Mouse (Mus musculus): ENCODE results near the gene Adipor1. TPM values are rescaled to one million over a fixed set of nuclear protein-coding genes. Genes with fewer than 3 reads are reported as not detected.
"Not testable (repeated sequence)": the region's sequence is repeated elsewhere in the genome, so short reads cannot be mapped to it uniquely, and the experiment has no call there.

The Adipor1 gene
- total and polyA plus RNA-seq, 3 experiments, result 82.0 to 168 (median 97.2) TPM

DNA sequence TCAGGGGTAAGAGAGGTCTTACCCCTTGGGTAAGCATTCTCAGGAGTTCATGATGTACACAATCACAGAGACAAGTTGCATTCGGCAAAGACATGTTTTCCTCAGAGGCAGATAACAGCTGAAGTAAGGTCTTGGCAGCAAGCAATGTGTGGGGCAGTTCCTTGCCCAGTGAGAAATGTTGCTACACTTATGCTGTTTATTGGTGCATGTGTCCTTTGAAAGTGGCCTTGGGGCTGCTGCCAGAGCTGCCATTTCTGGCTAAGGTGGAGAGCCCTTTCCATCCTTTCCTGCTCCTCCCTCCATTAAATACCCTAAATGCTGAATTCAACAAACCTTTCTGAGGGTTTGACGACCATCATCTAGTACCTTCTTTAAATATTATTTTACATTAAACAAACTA, 30.2 kb downstream of the Adipor1 start:
- ATAC-seq (ENCODE audit: extremely low read depth, insufficient number of reproducible peaks, low FRiP score, poor library complexity, severe bottlenecking), result no peak
- peaks cover 16% of the 10 kb centered on the region for H3K4me1 ChIP-seq (ENCODE audit: insufficient read depth, low read depth, low read length)
- TF ChIP-seq CTCF (IDR thresholded peaks at IDR 0.05; ENCODE audit: low read depth, low read length) (no peak; the same call in 1 of the 2 replicates), GATA1 (IDR thresholded peaks at IDR 0.05; ENCODE audit: borderline replicate concordance, low read length) (no peak), TAL1 (conservative IDR thresholded peaks at IDR 0.05; ENCODE audit: low read depth, low read length) (no peak), POLR2AphosphoS5 (IDR thresholded peaks at IDR 0.05; ENCODE audit: insufficient replicate concordance, low read depth, low read length) (no peak), GATA2 (IDR thresholded peaks at IDR 0.05; ENCODE audit: borderline replicate concordance, low read depth, low read length) (no peak)
- H3K36me3 ChIP-seq (replicated peaks), result peaks cover 20% of the 10 kb centered on the region
- no peak for DNase-seq (ENCODE audit: low spot score)
- peaks cover 2% of the 10 kb centered on the region for H3K9me3 ChIP-seq (replicated peaks)
- H3K27me3 ChIP-seq (ENCODE audit: insufficient read depth, low read length), result no peaks in the 10 kb centered on the region
- no peak overlapping the region for H3K4me3 ChIP-seq (ENCODE audit: low read depth, low read length)

DNA sequence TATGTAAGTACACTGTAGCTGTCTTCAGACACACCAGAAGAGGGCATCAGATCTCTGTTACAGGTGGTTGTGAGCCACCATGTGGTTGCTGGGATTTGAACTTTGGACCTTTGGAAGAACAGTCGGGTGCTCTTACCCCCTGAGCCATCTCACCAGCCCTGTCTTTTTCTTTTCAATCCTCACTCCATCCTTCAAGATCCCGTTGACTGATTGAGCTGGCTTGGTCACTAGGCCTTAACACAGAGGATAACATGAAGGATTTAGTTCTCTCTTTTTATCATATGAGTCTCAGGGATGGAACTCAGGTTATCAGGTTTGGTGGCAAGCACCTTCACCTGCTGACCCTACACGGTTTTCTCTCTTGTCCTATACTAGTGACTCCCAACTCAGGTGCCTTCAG, 33.4 kb downstream of the Adipor1 start:
- Histone ChIP-seq H3K36me3 (replicated peaks) (peaks cover 19% of the 10 kb centered on the region), H3K4me1 (ENCODE audit: insufficient read depth, low read depth, low read length) (peaks cover 11% of the 10 kb centered on the region; the same call in 1 of the 2 replicates)
- not testable (repeated sequence) for H3K4me3 ChIP-seq (ENCODE audit: low read depth, low read length); H3K9me3 ChIP-seq (replicated peaks); DNase-seq (ENCODE audit: low spot score); H3K27me3 ChIP-seq (ENCODE audit: insufficient read depth, low read length); ATAC-seq (ENCODE audit: extremely low read depth, insufficient number of reproducible peaks, low FRiP score, poor library complexity, severe bottlenecking)

DNA sequence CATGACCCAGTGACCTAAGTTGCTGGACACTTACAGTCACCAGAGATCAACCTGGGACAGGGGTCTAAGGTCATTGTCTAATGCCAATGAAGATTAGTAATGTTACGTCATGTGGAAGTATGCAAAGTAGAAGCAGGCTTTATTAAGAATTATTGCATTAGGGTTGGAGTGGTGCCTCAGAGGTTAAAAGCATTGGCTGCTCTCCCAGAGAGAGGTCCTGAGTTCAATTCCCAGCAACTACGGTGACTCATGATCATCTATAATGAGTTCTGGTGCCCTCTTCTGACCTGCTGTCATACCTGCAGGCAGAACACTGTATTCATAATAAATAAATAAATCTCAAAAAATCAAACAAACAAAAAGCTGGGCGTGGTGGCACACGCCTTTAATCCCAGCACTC, 35.0 kb downstream of the Adipor1 start:
- Histone ChIP-seq H3K4me3 (ENCODE audit: low read depth, low read length) (no peak overlapping the region), H3K4me1 (ENCODE audit: insufficient read depth, low read depth, low read length) (peaks cover 19% of the 10 kb centered on the region), H3K36me3 (replicated peaks) (peaks cover 19% of the 10 kb centered on the region), H3K9me3 (replicated peaks) (no peaks in the 10 kb centered on the region), H3K27me3 (ENCODE audit: insufficient read depth, low read length) (no peaks in the 10 kb centered on the region)
- DNase-seq (ENCODE audit: low spot score) (no peak), ATAC-seq (ENCODE audit: extremely low read depth, insufficient number of reproducible peaks, low FRiP score, poor library complexity, severe bottlenecking) (no peak)
- TF ChIP-seq POLR2AphosphoS5 (IDR thresholded peaks at IDR 0.05; ENCODE audit: insufficient replicate concordance, low read depth, low read length) (no peak), GATA2 (IDR thresholded peaks at IDR 0.05; ENCODE audit: borderline replicate concordance, low read depth, low read length) (no peak), GATA1 (IDR thresholded peaks at IDR 0.05; ENCODE audit: borderline replicate concordance, low read length) (no peak)

DNA sequence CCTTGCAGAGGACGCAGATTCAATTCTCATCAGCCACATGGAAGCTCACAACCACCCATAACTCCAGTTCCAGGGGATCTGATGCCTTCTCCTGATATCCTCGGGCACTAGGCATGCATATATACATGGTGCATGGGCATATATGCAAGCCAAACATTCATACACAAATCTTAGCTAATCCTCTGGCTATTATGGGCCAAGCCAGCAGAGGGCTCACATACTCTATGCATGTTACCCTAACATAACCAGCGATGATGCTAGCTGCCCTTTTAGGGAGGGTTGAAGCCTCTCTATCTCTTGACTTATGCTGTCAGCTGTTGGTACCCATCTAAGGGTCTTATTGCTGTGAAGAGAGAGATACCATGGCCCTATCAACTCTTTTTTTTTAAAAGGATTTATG, 35.8 kb downstream of the Adipor1 start:
- H3K9me3 ChIP-seq (replicated peaks), result no peaks in the 10 kb centered on the region
- no peak overlapping the region for H3K4me3 ChIP-seq (ENCODE audit: low read depth, low read length)
- H3K4me1 ChIP-seq (ENCODE audit: insufficient read depth, low read depth, low read length), result peaks cover 18% of the 10 kb centered on the region
- no peak for DNase-seq (ENCODE audit: low spot score)
- peak; percentile 29; the same call in 1 of the 2 replicates for ATAC-seq (ENCODE audit: extremely low read depth, insufficient number of reproducible peaks, low FRiP score, poor library complexity, severe bottlenecking)
- peak; percentile 47; the same call in 1 of the 2 replicates for TF ChIP-seq CTCF (IDR thresholded peaks at IDR 0.05; ENCODE audit: low read depth, low read length)
- TF ChIP-seq POLR2AphosphoS5 (IDR thresholded peaks at IDR 0.05; ENCODE audit: insufficient replicate concordance, low read depth, low read length), result no peak
- no peaks in the 10 kb centered on the region for H3K27me3 ChIP-seq (ENCODE audit: insufficient read depth, low read length)
- H3K36me3 ChIP-seq (replicated peaks), result peaks cover 16% of the 10 kb centered on the region

DNA sequence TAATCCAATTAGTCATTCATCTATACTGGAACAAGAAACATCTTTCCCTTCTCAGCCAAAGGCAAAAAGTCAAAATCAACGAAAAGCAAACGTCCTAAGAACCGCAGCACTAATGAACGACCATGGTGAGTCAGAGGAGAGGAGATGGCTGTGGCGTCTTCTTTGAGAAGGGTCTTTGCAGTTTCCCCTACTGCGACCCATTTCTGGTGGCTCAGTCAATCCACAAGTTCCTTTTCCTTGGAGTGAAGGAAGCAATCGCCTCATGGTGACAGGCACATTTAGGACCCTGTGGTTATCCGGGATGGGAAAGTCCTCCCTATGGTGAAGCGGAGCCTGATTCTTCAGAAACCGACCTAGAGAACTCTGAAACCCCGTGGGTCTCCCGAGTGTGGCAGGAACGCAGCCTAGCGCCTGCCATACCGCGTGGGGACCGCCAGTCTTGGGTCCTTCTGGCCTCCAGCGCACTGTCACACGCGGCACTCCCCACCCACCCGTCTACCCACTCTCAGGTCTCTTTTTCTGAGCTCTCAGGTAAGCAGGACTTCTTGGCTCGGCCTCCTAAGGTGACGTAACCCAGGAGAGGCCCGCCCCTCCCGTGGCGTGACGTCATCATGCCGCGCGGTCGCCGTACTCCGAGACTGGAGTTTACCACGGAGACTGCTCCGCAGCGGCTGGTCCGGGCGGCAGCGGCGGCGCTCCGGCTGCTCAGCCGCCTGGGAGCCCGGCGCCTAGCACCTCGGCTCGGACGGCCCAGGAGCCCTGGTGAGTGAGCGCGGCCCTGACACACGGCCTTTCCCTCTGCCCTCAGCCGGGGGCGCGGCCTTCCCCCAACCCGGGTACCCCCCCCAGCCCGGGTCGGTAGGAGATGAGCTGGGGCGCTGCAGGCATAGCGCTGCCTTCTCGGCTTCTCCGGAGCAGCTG, 40.0 kb downstream of the Adipor1 start, which contains the start of gene Klhl12:
Klhl12 (plus strand) TSS at position 628 of the 921 bp plus-strand sequence.
- peaks cover 46% of the 10 kb centered on the region for H3K4me1 ChIP-seq (ENCODE audit: insufficient read depth, low read depth, low read length)
- H3K9me3 ChIP-seq (replicated peaks), result no peaks in the 10 kb centered on the region
- peak; percentile 95 for DNase-seq (ENCODE audit: low spot score)
- ATAC-seq (ENCODE audit: extremely low read depth, insufficient number of reproducible peaks, low FRiP score, poor library complexity, severe bottlenecking), result peak; percentile 80
- H3K36me3 ChIP-seq (replicated peaks), result peaks cover 27% of the 10 kb centered on the region
- peak within 1 kb of the TSS; percentile 83 for H3K4me3 ChIP-seq (ENCODE audit: low read depth, low read length)
- no peaks in the 10 kb centered on the region for H3K27me3 ChIP-seq (ENCODE audit: insufficient read depth, low read length)
- TF ChIP-seq GATA1 (IDR thresholded peaks at IDR 0.05; ENCODE audit: borderline replicate concordance, low read length), result no peak
- no peak for TF ChIP-seq TAL1 (conservative IDR thresholded peaks at IDR 0.05; ENCODE audit: low read depth, low read length)
- TF ChIP-seq POLR2AphosphoS5 (IDR thresholded peaks at IDR 0.05; ENCODE audit: insufficient replicate concordance, low read depth, low read length), result no peak
- no peak for TF ChIP-seq CTCF (IDR thresholded peaks at IDR 0.05; ENCODE audit: low read depth, low read length)
- no peak for TF ChIP-seq GATA2 (IDR thresholded peaks at IDR 0.05; ENCODE audit: borderline replicate concordance, low read depth, low read length)

DNA sequence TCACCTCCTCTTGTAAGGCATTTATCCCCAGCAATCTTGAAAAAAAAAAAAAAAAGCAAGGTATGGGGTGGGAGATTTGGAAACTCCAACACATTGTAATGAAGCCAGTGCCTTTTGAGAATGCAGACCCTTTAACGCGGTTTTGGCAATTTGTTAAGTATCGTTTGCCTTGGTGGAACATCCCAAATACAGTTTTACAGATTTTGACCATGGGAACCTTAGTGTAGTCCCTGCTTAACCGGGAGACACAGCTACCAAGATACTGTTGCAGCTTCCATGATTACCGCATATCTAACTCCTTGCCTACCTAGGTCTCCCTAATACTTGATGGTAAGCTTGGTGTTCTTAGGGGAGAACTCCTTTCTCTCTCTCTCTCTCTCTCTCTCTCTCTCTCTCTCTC, 40.9 kb downstream of the Adipor1 start:
- Histone ChIP-seq H3K36me3 (replicated peaks) (peaks cover 32% of the 10 kb centered on the region), H3K9me3 (replicated peaks) (no peaks in the 10 kb centered on the region), H3K27me3 (ENCODE audit: insufficient read depth, low read length) (no peaks in the 10 kb centered on the region), H3K4me3 (ENCODE audit: low read depth, low read length) (peak overlapping the region; percentile 83), H3K4me1 (ENCODE audit: insufficient read depth, low read depth, low read length) (peaks cover 54% of the 10 kb centered on the region)
- DNase-seq (ENCODE audit: low spot score) (no peak), ATAC-seq (ENCODE audit: extremely low read depth, insufficient number of reproducible peaks, low FRiP score, poor library complexity, severe bottlenecking) (no peak)
- TF ChIP-seq POLR2AphosphoS5 (IDR thresholded peaks at IDR 0.05; ENCODE audit: insufficient replicate concordance, low read depth, low read length), result no peak
- no peak for TF ChIP-seq TAL1 (conservative IDR thresholded peaks at IDR 0.05; ENCODE audit: low read depth, low read length)
- TF ChIP-seq GATA1 (IDR thresholded peaks at IDR 0.05; ENCODE audit: borderline replicate concordance, low read length), result no peak
- no peak for TF ChIP-seq GATA2 (IDR thresholded peaks at IDR 0.05; ENCODE audit: borderline replicate concordance, low read depth, low read length)
- TF ChIP-seq CTCF (IDR thresholded peaks at IDR 0.05; ENCODE audit: low read depth, low read length), result no peak
